Mouse (Mus musculus) stomach, postnatal 0 days (tissue): ENCODE data around the gene Ogn. TPM values are rescaled to one million over a fixed set of nuclear protein-coding genes. Genes with fewer than 3 reads are reported as not detected.
"Not testable (repeated sequence)": the region's sequence is repeated elsewhere in the genome, so short reads cannot be mapped to it uniquely, and the experiment has no call there.

ENCODE experiments used
- ATAC-seq: fragments of 200-750 bp; cut with Nextera tagmentation; 2 replicates; pipeline ENCODE4 v1.8.0; 2017; ENCODE audit not compliant: low FRiP score, low TSS enrichment
- DNase-seq: peaks from one replicate; pipeline ENCODE4 v3.0.0-alpha.2; 2016; ENCODE audit warnings: low spot score
- H3K27ac ChIP-seq: fragments of 300-500 bp; sonication (generic); replicated peaks from 2 replicates; pipeline ENCODE4 v1.5.1; 2014; ENCODE audit warnings: mild to moderate bottlenecking, control low read depth
- H3K27me3 ChIP-seq: fragments of 300-500 bp; sonication (generic); 2 replicates; pipeline ENCODE4 v1.6.1; 2014; ENCODE audit warnings: low read length; ENCODE audit not compliant: control insufficient read depth, insufficient read depth
- H3K36me3 ChIP-seq: fragments of 300-500 bp; sonication (generic); 2 replicates; pipeline ENCODE4 v1.6.1; 2014; ENCODE audit warnings: low read length, mixed read lengths; ENCODE audit not compliant: control insufficient read depth, insufficient read depth
- H3K4me1 ChIP-seq: fragments of 300-500 bp; sonication (generic); replicated peaks from 2 replicates; pipeline ENCODE4 v1.6.1; 2014; ENCODE audit warnings: antibody characterized with exemption; ENCODE audit not compliant: control insufficient read depth, insufficient read depth
- H3K4me2 ChIP-seq: fragments of 300-500 bp; sonication (generic); replicated peaks from 2 replicates; pipeline ENCODE4 v1.6.1; 2014; ENCODE audit warnings: low read depth, mild to moderate bottlenecking, control low read depth, moderate library complexity
- H3K4me3 ChIP-seq: fragments of 300-500 bp; sonication (generic); 2 replicates; pipeline ENCODE4 v1.5.1; 2014; ENCODE audit warnings: low read depth, low read length, control low read depth
- H3K9ac ChIP-seq: fragments of 300-500 bp; sonication (generic); 2 replicates; pipeline ENCODE4 v1.6.1; 2014; ENCODE audit warnings: mild to moderate bottlenecking, low read length, control low read depth, mixed read lengths
- H3K9me3 ChIP-seq: fragments of 300-500 bp; sonication (generic); 2 replicates; pipeline ENCODE4 v1.6.1; 2016; ENCODE audit warnings: low read length; ENCODE audit not compliant: control insufficient read depth
- CTCF ChIP-seq: IDR thresholded peaks from 2 replicates; pipeline ENCODE4 v1.5.1; 2016; ENCODE audit warnings: antibody characterized with exemption, low read depth, mild to moderate bottlenecking, moderate library complexity
- EP300 ChIP-seq: optimal IDR thresholded peaks from 2 replicates; pipeline ENCODE3; 2016; ENCODE audit warnings: antibody characterized with exemption
- WGBS: fragments of 180-500 bp; shearing (Covaris S2); extraction: QIAGEN DNeasy Blood & Tissue Kit; methylation state at CpG from one replicate; pipeline ENCODE4 v1.1.7; 2014; 5-methylcytosine and 5-hydroxymethylcytosine counted together
- polyA plus RNA-seq: library from polyadenylated mRNA; unstranded; fragments of >200 nt; fragmentation: Nextera tagmentation; extraction: Ambion mirVana; gene quantifications from 2 replicates; pipeline ENCODE4 v1.2.1, GENCODE M21; 2015

The Ogn gene
- polyA plus RNA-seq, 1 experiment from 2014 or later: 151 TPM

GRCm38 (mm10) chr13:49581541-49582530, 26.0 kb upstream of the Ogn start, which contains the start of gene Omd:
TSS of gene Omd (plus strand) at chr13:49582462.
- no peak for TF ChIP-seq CTCF
- no peak for TF ChIP-seq EP300
- H3K9ac ChIP-seq: 0 out of 2 replicates have a peak within 1 kb of the TSS, but pooled peaks have one; percentile 19
- H3K4me3 ChIP-seq: no peak within 1 kb of the TSS
- 36% methylated on average over 8 of the region's 8 CpGs for WGBS
- no peaks in the 10 kb centered on the region for H3K9me3 ChIP-seq
- H3K27ac ChIP-seq: peak within 1 kb of the TSS; percentile 80
- H3K4me2 ChIP-seq: peak within 1 kb of the TSS; percentile 15; the same call in 1 of the 2 replicates
- DNase-seq (no peak), ATAC-seq (no peak)
- H3K36me3 ChIP-seq: no peaks in the 10 kb centered on the region
- no peaks in the 10 kb centered on the region for H3K4me1 ChIP-seq
- H3K27me3 ChIP-seq: no peaks in the 10 kb centered on the region

- TF ChIP-seq EP300: no peak
- no peak for TF ChIP-seq CTCF
- Histone ChIP-seq H3K4me2 (no peak overlapping the region), H3K27ac (peak overlapping the region; percentile 65), H3K9ac (no peak overlapping the region), H3K36me3 (no peaks in the 10 kb centered on the region), H3K4me3 (no peak overlapping the region), H3K27me3 (no peaks in the 10 kb centered on the region), H3K4me1 (no peaks in the 10 kb centered on the region), H3K9me3 (no peaks in the 10 kb centered on the region)
- ATAC-seq (no peak), DNase-seq (no peak)
Measured at GRCm38 (mm10) chr13:49583859-49584258, 24.0 kb upstream of the Ogn start.

GRCm38 (mm10) chr13:49584307-49585005, 23.4 kb upstream of the Ogn start:
- H3K36me3 ChIP-seq: no peaks in the 10 kb centered on the region
- TF ChIP-seq EP300 (no peak), CTCF (no peak)
- no peaks in the 10 kb centered on the region for H3K27me3 ChIP-seq
- 53% methylated on average over 8 of the region's 8 CpGs for WGBS
- H3K27ac ChIP-seq: peak overlapping the region; percentile 65
- no peak for ATAC-seq
- H3K9ac ChIP-seq: no peak overlapping the region
- no peaks in the 10 kb centered on the region for H3K9me3 ChIP-seq
- no peak overlapping the region for H3K4me2 ChIP-seq
- no peaks in the 10 kb centered on the region for H3K4me1 ChIP-seq
- DNase-seq: no peak
- no peak overlapping the region for H3K4me3 ChIP-seq

DNA sequence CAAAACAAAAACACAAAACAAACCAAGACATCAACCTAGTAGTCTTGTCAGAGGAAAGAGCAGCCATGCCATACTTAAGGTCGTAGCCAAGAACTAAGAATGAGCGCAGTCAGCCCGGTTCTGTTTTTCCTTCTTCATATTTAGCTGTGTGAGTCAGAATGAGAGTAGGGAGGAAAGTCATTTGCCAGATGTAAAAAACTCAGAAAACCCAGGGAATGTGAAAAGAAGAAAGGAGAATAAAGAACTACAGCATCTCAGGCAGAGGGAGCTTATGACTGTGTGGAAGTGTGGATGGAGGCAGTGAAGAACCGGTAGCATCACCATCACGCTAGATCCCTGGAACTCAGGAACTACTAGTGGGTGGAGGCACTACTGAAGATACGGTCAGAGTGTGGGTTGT, 21.8 kb upstream of the Ogn start:
- Histone ChIP-seq H3K36me3 (no peaks in the 10 kb centered on the region), H3K9me3 (no peaks in the 10 kb centered on the region), H3K4me3 (no peak overlapping the region), H3K9ac (no peak overlapping the region), H3K27ac (no peak overlapping the region), H3K4me2 (no peak overlapping the region), H3K4me1 (no peaks in the 10 kb centered on the region), H3K27me3 (no peaks in the 10 kb centered on the region)
- 78% methylated on average over 6 of the region's 6 CpGs for WGBS
- TF ChIP-seq EP300: no peak
- TF ChIP-seq CTCF: no peak
- DNase-seq: no peak
- no peak for ATAC-seq

DNA sequence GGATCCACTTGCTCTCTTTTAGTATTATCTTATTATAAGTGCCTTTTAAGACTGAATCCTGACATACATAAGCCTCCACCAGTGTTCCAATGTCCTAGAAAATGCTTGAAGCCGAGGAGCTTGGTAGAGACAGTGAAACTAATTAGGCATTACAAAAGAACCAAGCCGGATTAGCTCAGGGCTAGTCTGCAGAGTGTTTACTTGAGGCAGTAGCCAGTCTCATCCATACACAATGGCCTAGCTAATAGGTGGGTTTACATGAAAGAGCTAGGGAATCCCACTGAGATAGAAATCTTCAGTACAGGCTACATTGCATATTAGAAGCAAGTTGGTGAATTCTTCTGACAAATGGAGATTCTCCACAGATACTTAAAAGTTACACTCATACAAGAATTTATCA, 5.3 kb upstream of the Ogn start:
- DNase-seq, H3K27me3 ChIP-seq: not testable (repeated sequence)

GRCm38 (mm10) chr13:49603603-49604002, 4.2 kb upstream of the Ogn start:
- H3K27ac ChIP-seq: no peak overlapping the region
- DNase-seq (no peak), ATAC-seq (no peak)
- no peak overlapping the region for H3K9ac ChIP-seq
- H3K9me3 ChIP-seq: no peaks in the 10 kb centered on the region
- no peaks in the 10 kb centered on the region for H3K36me3 ChIP-seq
- H3K27me3 ChIP-seq: no peaks in the 10 kb centered on the region
- no peak overlapping the region for H3K4me2 ChIP-seq
- no peak overlapping the region for H3K4me3 ChIP-seq
- H3K4me1 ChIP-seq: no peaks in the 10 kb centered on the region
- TF ChIP-seq EP300: no peak
- TF ChIP-seq CTCF: no peak

More for the DNA sequence above, 5.3 kb upstream of the Ogn start:
- not testable (repeated sequence) for ATAC-seq, H3K9ac ChIP-seq, H3K4me1 ChIP-seq, H3K4me3 ChIP-seq, H3K27ac ChIP-seq, H3K9me3 ChIP-seq, H3K36me3 ChIP-seq, H3K4me2 ChIP-seq
- WGBS: 81% methylated on average over 2 of the region's 2 CpGs
